Mouse (Mus musculus): ENCODE data around the gene Cntnap5a.

DNA sequence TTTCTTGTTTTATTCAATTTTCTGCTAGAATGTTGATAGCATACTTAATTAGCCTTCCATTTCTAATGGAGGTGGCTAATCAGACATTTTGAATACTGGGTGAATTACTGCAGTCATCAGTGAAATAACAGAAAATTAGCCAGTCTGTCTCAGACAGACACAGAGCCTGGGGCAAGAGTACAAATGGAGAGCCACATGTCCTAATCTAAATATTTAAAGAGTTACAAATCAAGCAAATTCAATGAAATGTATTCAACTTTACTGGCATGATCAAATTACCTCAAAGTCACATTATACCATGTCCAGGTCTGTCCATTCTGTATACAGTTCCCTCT is 423.1 kb downstream of the Cntnap5a start:
- no peak for TF ChIP-seq CTCF (IDR thresholded peaks at IDR 0.05; ENCODE audit: borderline replicate concordance, extremely low read depth, insufficient read depth, insufficient read length)
- TF ChIP-seq POLR2A (IDR thresholded peaks at IDR 0.05; ENCODE audit: borderline replicate concordance, extremely low read depth, insufficient read depth, insufficient read length, poor library complexity, severe bottlenecking) = no peak
